Mouse (Mus musculus) midbrain, embryonic 14.5 days (tissue): Measurements from ENCODE around the gene Cdc42bpg. TPM values are rescaled to one million over a fixed set of nuclear protein-coding genes. Genes with fewer than 3 reads are reported as not detected.
"Not testable (repeated sequence)": the region's sequence is repeated elsewhere in the genome, so short reads cannot be mapped to it uniquely, and the experiment has no call there.

Experiments
- ATAC-seq: fragments of 200-750 bp; cut with Nextera tagmentation; 2 replicates; pipeline ENCODE4 v1.8.0; 2017; ENCODE audit warnings: moderate number of reproducible peaks, moderate library complexity; ENCODE audit not compliant: low FRiP score, low TSS enrichment
- DNase-seq: peaks from one replicate; pipeline ENCODE4 v3.0.0-alpha.2; 2015
- H3K27ac ChIP-seq: fragments of 300-500 bp; sonication (generic); replicated peaks from 2 replicates; pipeline ENCODE4 v1.5.1; 2014; ENCODE audit warnings: mild to moderate bottlenecking, low read depth, low read length, moderate library complexity
- H3K27me3 ChIP-seq: fragments of 300-500 bp; sonication (generic); 2 replicates; pipeline ENCODE4 v1.6.1; 2014; ENCODE audit warnings: low read length, control low read depth, mixed read lengths; ENCODE audit not compliant: control insufficient read depth, insufficient read depth
- H3K36me3 ChIP-seq: fragments of 300-500 bp; sonication (generic); 2 replicates; pipeline ENCODE4 v1.6.1; 2014; ENCODE audit warnings: low read length, control low read depth; ENCODE audit not compliant: control insufficient read depth, insufficient read depth
- H3K4me1 ChIP-seq: fragments of 300-500 bp; sonication (generic); 2 replicates; pipeline ENCODE4 v1.6.1; 2014; ENCODE audit warnings: mild to moderate bottlenecking, antibody characterized with exemption, low read length, control low read depth; ENCODE audit not compliant: control insufficient read depth, insufficient read depth
- H3K4me2 ChIP-seq: fragments of 300-500 bp; sonication (generic); 2 replicates; pipeline ENCODE4 v1.6.1; 2014; ENCODE audit warnings: mild to moderate bottlenecking, low read length, moderate library complexity
- H3K4me3 ChIP-seq: fragments of 300-500 bp; sonication (generic); replicated peaks from 2 replicates; pipeline ENCODE4 v1.5.1; 2014; ENCODE audit warnings: low read depth, low read length
- H3K9ac ChIP-seq: fragments of 300-500 bp; sonication (generic); replicated peaks from 2 replicates; pipeline ENCODE4 v1.6.1; 2014; ENCODE audit warnings: mild to moderate bottlenecking, low read length, moderate library complexity
- H3K9me3 ChIP-seq: fragments of 300-500 bp; sonication (generic); 2 replicates; pipeline ENCODE4 v1.6.1; 2016; ENCODE audit warnings: low read length, control low read depth, mixed read lengths; ENCODE audit not compliant: control insufficient read depth
- WGBS: fragments of 180-500 bp; shearing (Covaris S2); extraction: QIAGEN DNeasy Blood & Tissue Kit; methylation state at CpG from one replicate; pipeline ENCODE4 v1.1.7; 2014; 5-methylcytosine and 5-hydroxymethylcytosine counted together
- polyA plus RNA-seq: library from polyadenylated mRNA; unstranded; fragments of >200 nt; fragmentation: Nextera tagmentation; extraction: Ambion mirVana; gene quantifications from 2 replicates; pipeline ENCODE4 v1.2.1, GENCODE M21; 2014

The Cdc42bpg gene
- polyA plus RNA-seq, 1 experiment from 2014 or later: 0.43 TPM

DNA sequence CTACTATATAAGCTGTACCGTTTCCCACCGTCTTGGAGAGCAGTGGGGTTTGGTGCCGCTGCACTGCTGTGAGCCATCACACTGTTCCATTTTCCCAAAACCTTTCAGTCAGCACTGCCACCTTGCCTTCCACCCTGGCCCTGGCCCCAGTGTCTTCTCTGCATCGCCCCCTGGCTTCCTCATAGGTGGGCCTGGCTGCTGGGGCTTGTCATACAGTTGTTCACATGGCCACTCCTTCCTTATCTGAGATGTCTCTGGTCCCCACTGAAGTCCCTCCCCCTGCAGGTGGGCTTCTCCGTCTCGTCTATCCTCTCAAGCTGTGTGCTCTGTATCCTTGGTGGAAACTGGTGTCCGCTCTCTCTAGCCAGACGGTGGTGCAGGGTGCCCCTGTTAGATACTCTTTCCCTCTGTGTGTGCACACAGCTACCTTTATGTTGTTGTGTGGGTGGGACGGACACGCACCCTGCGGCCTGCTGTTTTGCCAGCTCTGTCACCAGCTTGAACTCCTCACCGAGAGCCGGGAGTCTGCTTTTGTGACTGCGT lies 16.5 kb upstream of the Cdc42bpg start:
- Histone ChIP-seq H3K27me3 (no peaks in the 10 kb centered on the region), H3K27ac (no peak overlapping the region), H3K4me3 (no peak overlapping the region), H3K36me3 (peaks cover 69% of the 10 kb centered on the region), H3K9ac (no peak overlapping the region), H3K9me3 (no peaks in the 10 kb centered on the region), H3K4me2 (no peak overlapping the region), H3K4me1 (no peaks in the 10 kb centered on the region)
- DNase-seq: no peak
- ATAC-seq: no peak
- 95% methylated on average over 14 of the region's 14 CpGs for WGBS

DNA sequence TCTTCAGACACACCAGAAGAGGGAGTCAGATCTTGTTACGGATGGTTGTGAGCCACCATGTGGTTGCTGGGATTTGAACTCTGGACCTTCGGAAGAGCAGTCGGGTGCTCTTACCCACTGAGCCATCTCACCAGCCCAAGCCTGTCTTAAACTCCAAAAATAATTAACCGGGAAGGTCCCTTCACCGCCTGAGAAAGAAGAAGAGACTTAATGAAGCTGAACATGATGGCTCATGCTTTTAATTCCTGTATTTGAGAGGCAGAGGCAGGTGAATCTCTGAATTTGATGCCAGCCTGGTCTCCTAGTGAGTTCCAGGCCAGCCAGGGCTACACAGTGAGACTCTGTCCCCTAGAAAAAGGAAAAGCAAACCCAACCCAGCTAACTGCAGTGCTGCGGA lies 15.5 kb upstream of the Cdc42bpg start:
- not testable (repeated sequence) for H3K4me3 ChIP-seq, H3K4me2 ChIP-seq, ATAC-seq, H3K27ac ChIP-seq, H3K27me3 ChIP-seq, DNase-seq, H3K4me1 ChIP-seq, H3K9me3 ChIP-seq, H3K9ac ChIP-seq
- WGBS: 96% methylated on average over 5 of the region's 6 CpGs
- H3K36me3 ChIP-seq: peaks cover 69% of the 10 kb centered on the region

DNA sequence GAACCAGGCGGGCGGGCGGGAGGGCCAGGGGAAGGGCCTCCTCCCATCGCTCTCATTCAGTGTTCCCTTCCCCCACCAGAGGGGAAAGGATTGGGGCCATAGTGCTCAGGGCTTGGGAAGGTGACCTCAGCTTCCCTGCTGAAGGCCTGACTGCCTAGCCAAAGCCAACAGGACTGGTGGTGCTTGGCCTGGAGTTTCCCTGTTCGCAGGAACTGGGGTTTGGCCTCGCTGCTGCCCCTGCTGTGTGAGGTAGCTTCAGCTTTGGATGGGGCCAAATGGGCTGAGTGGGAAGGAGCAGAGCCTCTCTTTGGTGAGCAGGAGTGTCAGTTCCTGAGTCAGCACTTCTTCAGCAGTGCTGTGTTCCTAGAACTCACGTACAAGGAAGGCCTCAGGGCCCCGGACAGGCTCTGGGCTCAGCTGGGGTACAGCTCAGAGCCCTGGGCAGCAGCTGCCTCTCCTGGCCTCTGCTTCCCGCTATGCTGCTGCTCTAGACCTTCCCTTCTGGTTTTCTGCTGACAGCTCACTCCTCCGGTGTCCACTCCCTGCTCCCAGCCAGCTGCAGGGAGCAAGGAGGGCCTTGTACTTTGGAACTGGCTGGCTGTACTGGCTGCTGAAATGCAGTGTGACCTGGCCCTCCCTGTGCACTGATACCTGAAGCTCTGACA lies 15.0 kb upstream of the Cdc42bpg start:
- Histone ChIP-seq H3K27ac (0 out of 2 replicates have a peak overlapping the region, but pooled peaks have one; percentile 2), H3K27me3 (no peaks in the 10 kb centered on the region), H3K36me3 (peaks cover 69% of the 10 kb centered on the region), H3K9ac (no peak overlapping the region), H3K4me2 (no peak overlapping the region), H3K4me3 (no peak overlapping the region), H3K4me1 (no peaks in the 10 kb centered on the region), H3K9me3 (no peaks in the 10 kb centered on the region)
- WGBS: 79% methylated on average over 10 of the region's 10 CpGs
- ATAC-seq: no peak
- DNase-seq: no peak

DNA sequence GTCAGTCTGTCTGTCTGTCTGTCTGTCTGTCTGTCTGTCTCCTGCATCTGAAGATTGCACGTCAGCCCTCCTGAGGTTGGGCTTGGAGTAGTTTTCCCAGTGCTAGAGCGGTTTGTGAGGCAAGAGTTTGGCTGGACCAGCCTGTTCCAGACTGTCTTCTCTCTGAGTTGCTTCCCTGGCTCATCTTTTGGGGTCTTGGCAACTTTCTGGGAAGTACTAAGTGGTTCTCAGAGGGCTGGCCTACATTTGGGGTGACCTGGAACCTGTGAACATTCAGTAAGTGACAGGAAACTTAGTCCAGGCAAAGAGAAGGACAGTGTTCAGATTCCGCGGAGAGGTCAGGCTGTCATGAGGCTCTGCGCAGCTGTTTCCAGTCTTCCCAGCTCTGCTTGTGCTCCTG lies 14.0 kb upstream of the Cdc42bpg start:
- Histone ChIP-seq H3K4me2 (no peak overlapping the region), H3K36me3 (peaks cover 69% of the 10 kb centered on the region), H3K4me1 (no peaks in the 10 kb centered on the region), H3K9me3 (no peaks in the 10 kb centered on the region), H3K27ac (no peak overlapping the region), H3K27me3 (no peaks in the 10 kb centered on the region), H3K9ac (no peak overlapping the region), H3K4me3 (no peak overlapping the region)
- ATAC-seq: no peak
- no peak for DNase-seq
- 90% methylated on average over 5 of the region's 5 CpGs for WGBS

DNA sequence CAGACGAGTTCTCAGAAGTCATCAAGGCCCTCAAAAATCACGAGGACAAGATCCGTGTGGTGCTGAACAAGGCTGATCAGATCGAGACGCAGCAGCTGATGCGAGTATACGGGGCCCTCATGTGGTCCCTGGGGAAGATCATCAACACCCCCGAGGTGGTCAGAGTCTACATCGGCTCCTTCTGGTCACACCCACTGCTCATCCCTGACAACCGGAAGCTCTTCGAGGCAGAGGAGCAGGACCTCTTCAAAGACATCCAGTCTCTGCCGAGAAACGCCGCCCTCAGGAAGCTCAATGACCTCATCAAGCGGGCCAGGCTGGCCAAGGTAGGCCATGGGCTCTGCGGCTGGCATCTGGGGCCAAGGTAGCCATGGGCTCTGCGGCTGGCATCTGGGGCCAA lies 12.0 kb upstream of the Cdc42bpg start:
- Histone ChIP-seq H3K36me3 (peaks cover 84% of the 10 kb centered on the region), H3K9ac (no peak overlapping the region), H3K4me1 (no peaks in the 10 kb centered on the region), H3K27me3 (no peaks in the 10 kb centered on the region), H3K4me2 (no peak overlapping the region), H3K27ac (no peak overlapping the region), H3K9me3 (no peaks in the 10 kb centered on the region), H3K4me3 (no peak overlapping the region)
- WGBS: 93% methylated on average over 17 of the region's 17 CpGs
- no peak for ATAC-seq
- no peak for DNase-seq

DNA sequence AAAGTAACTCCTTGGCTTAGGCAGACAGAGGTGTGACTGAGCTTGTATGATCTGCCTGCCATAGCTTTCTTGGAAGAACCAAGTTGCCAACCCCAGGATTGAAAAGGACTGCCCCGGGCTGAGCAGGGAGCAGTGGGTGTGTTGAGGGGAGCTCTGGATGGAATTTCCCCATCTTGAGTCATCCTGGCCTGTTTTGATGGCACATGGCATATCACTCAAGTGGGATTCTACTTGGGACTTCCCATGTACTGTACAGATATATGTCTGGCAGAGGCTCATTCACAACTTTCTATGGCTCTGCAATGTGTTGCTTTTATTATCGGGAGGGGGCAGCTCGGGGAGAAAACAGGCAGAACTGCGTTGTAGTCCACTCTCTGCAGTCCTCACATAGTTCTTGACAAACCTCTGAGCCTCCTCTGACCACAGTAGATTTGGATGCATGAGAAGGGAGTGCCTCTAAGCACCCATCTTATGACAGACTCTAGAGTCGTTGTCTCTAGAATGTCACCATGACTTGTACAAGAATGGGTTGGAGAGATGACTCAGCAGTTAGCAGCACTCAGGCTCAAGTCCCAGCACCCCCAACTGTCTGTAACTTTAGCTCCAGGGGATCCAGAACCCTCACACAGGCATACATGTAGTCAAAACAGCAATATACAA lies 9.6 kb upstream of the Cdc42bpg start:
- no peaks in the 10 kb centered on the region for H3K27me3 ChIP-seq
- H3K4me1 ChIP-seq: no peaks in the 10 kb centered on the region
- peaks cover 83% of the 10 kb centered on the region for H3K36me3 ChIP-seq
- no peak overlapping the region for H3K4me3 ChIP-seq
- no peak overlapping the region for H3K4me2 ChIP-seq
- 89% methylated on average over 5 of the region's 5 CpGs for WGBS
- no peak overlapping the region for H3K9ac ChIP-seq
- no peak overlapping the region for H3K27ac ChIP-seq
- DNase-seq: no peak
- ATAC-seq: no peak
- no peaks in the 10 kb centered on the region for H3K9me3 ChIP-seq

DNA sequence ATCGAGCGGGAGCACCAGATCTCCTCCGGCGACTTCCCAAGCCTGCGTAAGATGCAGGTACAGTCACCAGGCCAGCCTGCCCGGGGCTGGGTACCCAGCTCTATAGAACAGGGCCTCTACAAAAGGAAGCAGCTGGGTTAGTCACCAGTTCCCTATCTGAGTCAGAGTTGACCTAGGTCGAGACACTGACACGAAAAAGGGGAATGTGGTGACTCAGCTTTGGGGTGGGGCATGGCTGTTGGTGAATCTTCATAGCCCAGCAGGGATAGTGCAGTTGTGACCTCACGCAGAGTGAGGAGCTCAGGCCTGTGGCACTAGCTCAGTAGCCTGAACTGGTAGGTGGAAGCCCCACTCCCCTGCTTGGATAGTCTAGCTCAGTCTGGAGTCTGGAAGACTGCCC lies 8.6 kb upstream of the Cdc42bpg start:
- Histone ChIP-seq H3K4me2 (no peak overlapping the region), H3K27ac (no peak overlapping the region), H3K4me3 (no peak overlapping the region), H3K27me3 (no peaks in the 10 kb centered on the region), H3K9me3 (no peaks in the 10 kb centered on the region), H3K36me3 (peaks cover 76% of the 10 kb centered on the region), H3K4me1 (no peaks in the 10 kb centered on the region), H3K9ac (no peak overlapping the region)
- WGBS: 93% methylated on average over 9 of the region's 9 CpGs
- DNase-seq (no peak), ATAC-seq (no peak)

DNA sequence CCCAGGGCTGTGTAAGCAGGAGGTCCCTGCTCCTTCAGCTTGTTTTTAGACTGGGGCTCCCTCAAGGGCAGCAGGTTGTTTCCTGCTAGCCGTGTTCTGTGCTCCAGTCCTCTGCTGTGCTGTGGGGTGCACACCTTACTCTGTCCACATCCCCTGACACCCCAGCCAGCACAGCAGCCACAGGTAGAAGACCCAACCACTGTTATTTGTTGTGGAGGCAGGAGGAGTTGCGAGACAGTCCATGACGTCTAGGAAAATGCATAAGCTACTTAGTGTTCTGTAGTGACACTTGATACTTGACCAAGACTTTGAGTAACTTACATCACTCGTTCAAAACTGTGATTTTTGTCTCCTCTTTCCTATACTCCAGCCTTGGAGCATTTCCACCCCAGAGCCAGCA lies 7.3 kb upstream of the Cdc42bpg start:
- Histone ChIP-seq H3K4me2 (no peak overlapping the region), H3K4me1 (no peaks in the 10 kb centered on the region), H3K36me3 (peaks cover 66% of the 10 kb centered on the region), H3K9ac (no peak overlapping the region), H3K27me3 (no peaks in the 10 kb centered on the region), H3K9me3 (no peaks in the 10 kb centered on the region), H3K4me3 (no peak overlapping the region), H3K27ac (no peak overlapping the region)
- DNase-seq: no peak
- WGBS: 83% methylated on average over 4 of the region's 4 CpGs
- ATAC-seq: no peak
